Mouse (Mus musculus): ENCODE data around the gene Sfrp5. TPM values are rescaled to one million over a fixed set of nuclear protein-coding genes. Genes with fewer than 3 reads are reported as not detected.

Gene Sfrp5
- polyA plus RNA-seq, 1 experiment = 4.2 TPM

GRCm38 (mm10) chr19:42204306-42204705 is 2.3 kb upstream of the Sfrp5 start:
- 40% methylated on average over 4 of the region's 4 CpGs for WGBS
- DNase-seq (ENCODE audit: low read depth, low spot score) = no peak

GRCm38 (mm10) chr19:42202467-42202866 is 415 bp upstream of the Sfrp5 start:
- DNase-seq (ENCODE audit: low read depth, low spot score) = no peak
- 45% methylated on average over 8 of the region's 8 CpGs for WGBS

GRCm38 (mm10) chr19:42198026-42198425 is 4.0 kb downstream of the Sfrp5 start:
- WGBS = 42% methylated on average over 11 of the region's 11 CpGs
- DNase-seq (ENCODE audit: low read depth, low spot score) = no peak

GRCm38 (mm10) chr19:42197066-42197465 is 5.0 kb downstream of the Sfrp5 start:
- DNase-seq (ENCODE audit: low read depth, low spot score) = no peak
- 54% methylated on average over 4 of the region's 4 CpGs for WGBS

GRCm38 (mm10) chr19:42196378-42196777 is 5.7 kb downstream of the Sfrp5 start:
- DNase-seq (ENCODE audit: low read depth, low spot score) = peak; percentile 19
- 24% methylated on average over 4 of the region's 4 CpGs for WGBS

GRCm38 (mm10) chr19:42193311-42193710 is 8.7 kb downstream of the Sfrp5 start:
- DNase-seq (ENCODE audit: low read depth, low spot score) = no peak
- 77% methylated on average over 2 of the region's 2 CpGs for WGBS

GRCm38 (mm10) chr19:42190494-42190893 is 11.6 kb downstream of the Sfrp5 start:
- DNase-seq (ENCODE audit: low read depth, low spot score) = no peak
- WGBS = 21% methylated on average over 5 of the region's 5 CpGs

- no peak for DNase-seq (ENCODE audit: low read depth, low spot score)
- 73% methylated on average over 4 of the region's 4 CpGs for WGBS
These were observed 12.3 kb downstream of the Sfrp5 start for GRCm38 (mm10) chr19:42189735-42190134.

- no peak for DNase-seq (ENCODE audit: low read depth, low spot score)
- 67% methylated on average over 6 of the region's 6 CpGs for WGBS
These were observed 19.4 kb downstream of the Sfrp5 start for GRCm38 (mm10) chr19:42182673-42183072.

- DNase-seq (ENCODE audit: low read depth, low spot score) = no peak
- WGBS = 90% methylated on average over 14 of the region's 14 CpGs
These were observed 22.7 kb downstream of the Sfrp5 start for GRCm38 (mm10) chr19:42179356-42179755.

- no peak for DNase-seq (ENCODE audit: low read depth, low spot score)
- WGBS = 95% methylated on average over 2 of the region's 2 CpGs
These were observed 24.6 kb downstream of the Sfrp5 start for GRCm38 (mm10) chr19:42177461-42177860.

GRCm38 (mm10) chr19:42176841-42177240 is 25.2 kb downstream of the Sfrp5 start:
- WGBS = 83% methylated on average over 7 of the region's 7 CpGs
- no peak for DNase-seq (ENCODE audit: low read depth, low spot score)

- WGBS = 2% methylated on average over 56 of the region's 56 CpGs
These were observed 31.8 kb downstream of the Sfrp5 start for GRCm38 (mm10) chr19:42170025-42170969.

GRCm38 (mm10) chr19:42169322-42169975 is 32.6 kb downstream of the Sfrp5 start:
- no peak for DNase-seq (ENCODE audit: low read depth, low spot score)
- WGBS = 36% methylated on average over 10 of the region's 10 CpGs

More at GRCm38 (mm10) chr19:42170025-42170969, 31.8 kb downstream of the Sfrp5 start:
- peak; percentile 67 for DNase-seq (ENCODE audit: low read depth, low spot score)

GRCm38 (mm10) chr19:42167489-42167888 is 34.6 kb downstream of the Sfrp5 start:
- DNase-seq (ENCODE audit: low read depth, low spot score) = no peak
- WGBS = 71% methylated on average over 9 of the region's 9 CpGs

GRCm38 (mm10) chr19:42166766-42167165 is 35.3 kb downstream of the Sfrp5 start:
- 26% methylated on average over 3 of the region's 3 CpGs for WGBS
- DNase-seq (ENCODE audit: low read depth, low spot score) = no peak

GRCm38 (mm10) chr19:42166130-42166529 is 35.9 kb downstream of the Sfrp5 start:
- WGBS = 3% methylated on average over 12 of the region's 12 CpGs
- DNase-seq (ENCODE audit: low read depth, low spot score) = peak; percentile 77

- 31% methylated on average over 7 of the region's 7 CpGs for WGBS
These were observed 37.9 kb downstream of the Sfrp5 start for GRCm38 (mm10) chr19:42164188-42164587.

GRCm38 (mm10) chr19:42163764-42164163 is 38.3 kb downstream of the Sfrp5 start, which contains the start of gene Zfyve27:
Zfyve27 (plus strand) TSS chr19:42163951.
- 46% methylated on average over 5 of the region's 5 CpGs for WGBS
- DNase-seq (ENCODE audit: low read depth, low spot score) = no peak

More at GRCm38 (mm10) chr19:42164188-42164587, 37.9 kb downstream of the Sfrp5 start:
- no peak for DNase-seq (ENCODE audit: low read depth, low spot score)

- DNase-seq (ENCODE audit: low read depth, low spot score) = no peak
- 63% methylated on average over 13 of the region's 13 CpGs for WGBS
These were observed 43.6 kb downstream of the Sfrp5 start for GRCm38 (mm10) chr19:42158246-42159017.
